Mouse (Mus musculus): ENCODE measurements around the gene Zfp281.

The Zfp281 gene

GRCm38 (mm10) chr1:136658456-136659227, 33.9 kb downstream of the Zfp281 start:
- DNase-seq (ENCODE audit: low spot score in 2 of 2): no peak

- no peak for DNase-seq (ENCODE audit: low spot score in 2 of 2)
Observed at GRCm38 (mm10) chr1:136659337-136659736, 34.6 kb downstream of the Zfp281 start.

GRCm38 (mm10) chr1:136659917-136660316, 35.2 kb downstream of the Zfp281 start:
- no peak for DNase-seq (ENCODE audit: low spot score in 2 of 2)

- DNase-seq (ENCODE audit: low spot score in 2 of 2): no peak
Observed at GRCm38 (mm10) chr1:136661511-136661910, 36.8 kb downstream of the Zfp281 start.

- no peak for DNase-seq (ENCODE audit: low spot score in 2 of 2)
Observed at GRCm38 (mm10) chr1:136661939-136662563, 37.4 kb downstream of the Zfp281 start.

GRCm38 (mm10) chr1:136664921-136665582, 40.4 kb downstream of the Zfp281 start:
- DNase-seq (ENCODE audit: low spot score in 2 of 2): no peak

GRCm38 (mm10) chr1:136666513-136666912, 41.8 kb downstream of the Zfp281 start:
- DNase-seq (ENCODE audit: low spot score in 2 of 2): no peak

GRCm38 (mm10) chr1:136669926-136670325, 45.2 kb downstream of the Zfp281 start:
- no peak for DNase-seq (ENCODE audit: low spot score in 2 of 2)

- DNase-seq (ENCODE audit: low spot score in 2 of 2): peak in 1 of 2 experiments; percentile 15
Observed at GRCm38 (mm10) chr1:136670421-136670820, 45.7 kb downstream of the Zfp281 start.

GRCm38 (mm10) chr1:136671767-136672434, 47.2 kb downstream of the Zfp281 start:
- DNase-seq (ENCODE audit: low spot score in 2 of 2): no peak

GRCm38 (mm10) chr1:136672564-136672963, 47.9 kb downstream of the Zfp281 start:
- no peak for DNase-seq (ENCODE audit: low spot score in 2 of 2)

GRCm38 (mm10) chr1:136673293-136673692, 48.6 kb downstream of the Zfp281 start:
- DNase-seq (ENCODE audit: low spot score in 2 of 2): no peak

- no peak for DNase-seq (ENCODE audit: low spot score in 2 of 2)
Observed at GRCm38 (mm10) chr1:136674548-136675455, 50.1 kb downstream of the Zfp281 start.

- no peak for DNase-seq (ENCODE audit: low spot score in 2 of 2)
Observed at GRCm38 (mm10) chr1:136675736-136676444, 51.2 kb downstream of the Zfp281 start.

- no peak for DNase-seq (ENCODE audit: low spot score in 2 of 2)
Observed at GRCm38 (mm10) chr1:136676445-136676755, 51.7 kb downstream of the Zfp281 start.

- no peak for DNase-seq (ENCODE audit: low spot score in 2 of 2)
Observed at GRCm38 (mm10) chr1:136677847-136678325, 53.2 kb downstream of the Zfp281 start.

GRCm38 (mm10) chr1:136678836-136679235, 54.1 kb downstream of the Zfp281 start:
- no peak for DNase-seq (ENCODE audit: low spot score in 2 of 2)

Measured in frontal cortex, postnatal 14 days (tissue).